Mouse (Mus musculus) heart, postnatal 0 days (tissue): ENCODE results near the gene Ppp1r17.

ENCODE experiments used
- CTCF ChIP-seq: IDR thresholded peaks from 2 replicates; pipeline ENCODE4 v1.5.1; 2016; ENCODE audit warnings: antibody characterized with exemption, control low read depth, low read depth
- EP300 ChIP-seq: IDR thresholded peaks from 2 replicates; pipeline ENCODE4 v1.6.1; 2016; ENCODE audit warnings: antibody characterized with exemption, low read depth

- no peak for TF ChIP-seq CTCF
- no peak for TF ChIP-seq EP300
These were observed 31.3 kb downstream of the Ppp1r17 start for GRCm38 (mm10) chr6:56048580-56048979.
